Mouse (Mus musculus): ENCODE results near the gene Ttc12. TPM values are rescaled to one million over a fixed set of nuclear protein-coding genes. Genes with fewer than 3 reads are reported as not detected.

The Ttc12 gene
- polyA plus RNA-seq, 1 experiment from 2014 or later: 0.16 TPM

DNA sequence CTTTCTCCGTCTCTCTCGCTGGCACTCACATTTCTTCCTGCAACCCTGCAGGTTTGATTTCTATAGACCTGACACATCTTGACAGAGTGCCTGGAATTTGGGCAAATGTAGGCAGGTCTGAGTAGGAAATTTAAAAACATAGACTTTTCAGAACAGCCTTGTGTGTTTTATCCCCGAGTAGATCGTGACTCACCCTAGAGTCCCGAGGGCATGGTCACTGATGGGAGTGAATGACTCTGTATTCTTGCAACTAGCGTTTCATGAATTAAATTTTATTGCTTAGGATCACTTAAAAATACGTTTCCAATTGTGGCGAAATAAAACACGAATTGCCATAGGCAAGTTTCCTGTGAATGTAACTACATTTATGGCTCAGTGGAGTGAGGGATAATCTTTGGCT lies 37.9 kb upstream of the Ttc12 start:
- Histone ChIP-seq H3K27me3 (no peaks in the 10 kb centered on the region), H3K9me3 (replicated peaks) (no peaks in the 10 kb centered on the region), H3K4me3 (replicated peaks) (no peak overlapping the region), H3K27ac (no peak overlapping the region), H3K36me3 (no peaks in the 10 kb centered on the region), H3K4me2 (no peak overlapping the region), H3K9ac (no peak overlapping the region), H3K4me1 (replicated peaks) (no peaks in the 10 kb centered on the region)
- DNase-seq (no peak), ATAC-seq (ENCODE audit: low read depth) (no peak)
- WGBS (ENCODE audit: insufficient replicate concordance): 71% methylated on average over 9 of the region's 9 CpGs

DNA sequence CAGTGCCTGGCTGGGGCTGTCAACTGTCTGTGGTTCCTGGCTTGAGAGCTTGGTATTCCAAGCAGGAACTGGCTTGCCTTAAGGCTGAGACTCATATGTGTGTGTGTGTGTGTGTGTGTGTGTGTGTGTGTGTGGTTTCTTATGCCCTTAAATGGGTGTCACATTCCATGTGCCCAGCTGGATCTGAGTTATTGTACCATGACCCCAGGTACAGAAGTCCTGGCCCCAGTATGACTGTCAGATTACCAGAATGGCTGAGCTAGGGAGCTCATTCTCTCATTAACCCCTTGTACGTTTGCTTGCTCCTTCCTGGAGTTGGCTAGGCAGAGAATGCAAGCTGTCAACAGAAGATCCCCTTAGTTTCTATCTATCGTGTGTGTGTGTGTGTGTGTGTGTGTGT lies 28.3 kb upstream of the Ttc12 start:
- Histone ChIP-seq H3K27me3 (no peaks in the 10 kb centered on the region), H3K9me3 (replicated peaks) (no peaks in the 10 kb centered on the region), H3K4me2 (no peak overlapping the region), H3K9ac (no peak overlapping the region), H3K4me1 (replicated peaks) (no peaks in the 10 kb centered on the region), H3K4me3 (replicated peaks) (no peak overlapping the region), H3K36me3 (no peaks in the 10 kb centered on the region), H3K27ac (no peak overlapping the region)
- ATAC-seq (ENCODE audit: low read depth) (no peak), DNase-seq (no peak)
- 38% methylated on average over 2 of the region's 2 CpGs for WGBS (ENCODE audit: insufficient replicate concordance)

DNA sequence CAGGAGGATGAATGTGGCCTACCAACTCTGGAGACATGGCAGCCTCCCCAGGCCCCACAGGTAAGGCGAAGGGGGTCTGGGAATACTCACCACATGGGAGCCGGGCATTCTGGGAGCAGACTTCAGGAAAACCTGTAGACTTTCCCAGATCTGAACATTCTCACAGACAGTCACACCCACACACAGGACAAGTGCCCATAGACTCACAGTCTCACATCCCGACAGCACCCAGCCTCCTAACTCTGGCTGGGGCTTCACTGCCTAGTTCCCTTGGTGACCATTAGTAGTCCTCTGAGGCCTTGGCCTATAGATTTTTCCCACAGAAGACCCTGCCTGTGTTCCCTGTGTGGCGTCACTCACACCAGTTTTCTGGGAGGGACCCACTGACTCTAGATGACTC lies 24.6 kb upstream of the Ttc12 start:
- WGBS (ENCODE audit: insufficient replicate concordance): 61% methylated on average over 4 of the region's 4 CpGs
- Histone ChIP-seq H3K4me2 (no peak overlapping the region), H3K27ac (no peak overlapping the region), H3K27me3 (no peaks in the 10 kb centered on the region), H3K36me3 (no peaks in the 10 kb centered on the region), H3K9ac (no peak overlapping the region), H3K9me3 (replicated peaks) (no peaks in the 10 kb centered on the region), H3K4me1 (replicated peaks) (no peaks in the 10 kb centered on the region), H3K4me3 (replicated peaks) (no peak overlapping the region)
- DNase-seq (no peak), ATAC-seq (ENCODE audit: low read depth) (no peak)

DNA sequence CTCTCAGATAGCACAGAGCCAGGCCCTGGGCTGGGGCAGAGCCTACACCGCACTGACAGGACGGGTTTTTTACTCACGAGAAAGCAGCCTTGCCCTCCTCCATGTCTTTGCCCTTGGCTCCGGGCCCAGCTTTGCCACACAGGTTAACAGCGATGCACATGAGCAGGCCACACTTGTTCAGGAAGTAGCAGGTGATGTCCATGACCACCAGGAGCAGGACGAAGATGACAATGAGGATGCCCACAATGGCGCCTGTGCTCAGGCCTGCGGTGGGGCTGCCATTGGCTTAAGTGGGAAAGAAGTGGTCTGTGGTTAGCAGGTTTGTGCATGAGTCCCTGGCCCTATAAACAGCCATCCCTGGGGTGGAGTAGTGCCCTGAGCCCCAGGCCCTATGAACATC lies 23.6 kb upstream of the Ttc12 start:
- Histone ChIP-seq H3K9me3 (replicated peaks) (no peaks in the 10 kb centered on the region), H3K36me3 (no peaks in the 10 kb centered on the region), H3K4me3 (replicated peaks) (no peak overlapping the region), H3K27ac (no peak overlapping the region), H3K4me1 (replicated peaks) (no peaks in the 10 kb centered on the region), H3K4me2 (no peak overlapping the region), H3K9ac (no peak overlapping the region), H3K27me3 (no peaks in the 10 kb centered on the region)
- 67% methylated on average over 8 of the region's 8 CpGs for WGBS (ENCODE audit: insufficient replicate concordance)
- no peak for ATAC-seq (ENCODE audit: low read depth)
- no peak for DNase-seq

DNA sequence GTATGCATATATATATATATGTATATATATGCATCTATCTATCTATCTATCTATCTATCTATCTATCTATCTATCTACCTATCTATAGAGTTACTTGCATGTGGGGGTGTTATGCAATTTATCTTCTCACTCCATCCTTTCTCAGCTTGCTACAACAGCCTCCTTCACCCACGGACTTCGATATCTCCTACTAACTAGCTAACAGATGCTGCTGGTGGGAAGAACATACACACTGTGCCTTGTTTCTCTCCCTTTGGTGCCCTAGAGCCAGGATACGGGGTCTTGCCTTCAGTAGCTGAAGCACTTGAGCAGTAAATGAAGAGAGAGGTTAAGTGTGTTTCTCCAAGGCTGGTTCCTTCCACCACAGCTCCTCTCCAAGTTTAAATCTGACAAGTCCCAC lies 23.1 kb upstream of the Ttc12 start:
- Histone ChIP-seq H3K4me3 (replicated peaks) (no peak overlapping the region), H3K9me3 (replicated peaks) (no peaks in the 10 kb centered on the region), H3K9ac (no peak overlapping the region), H3K4me2 (no peak overlapping the region), H3K4me1 (replicated peaks) (no peaks in the 10 kb centered on the region), H3K27ac (no peak overlapping the region), H3K36me3 (no peaks in the 10 kb centered on the region), H3K27me3 (no peaks in the 10 kb centered on the region)
- DNase-seq (no peak), ATAC-seq (ENCODE audit: low read depth) (no peak)
- 64% methylated on average over 3 of the region's 3 CpGs for whole genome bisulfite sequencing (ENCODE audit: insufficient replicate concordance)

DNA sequence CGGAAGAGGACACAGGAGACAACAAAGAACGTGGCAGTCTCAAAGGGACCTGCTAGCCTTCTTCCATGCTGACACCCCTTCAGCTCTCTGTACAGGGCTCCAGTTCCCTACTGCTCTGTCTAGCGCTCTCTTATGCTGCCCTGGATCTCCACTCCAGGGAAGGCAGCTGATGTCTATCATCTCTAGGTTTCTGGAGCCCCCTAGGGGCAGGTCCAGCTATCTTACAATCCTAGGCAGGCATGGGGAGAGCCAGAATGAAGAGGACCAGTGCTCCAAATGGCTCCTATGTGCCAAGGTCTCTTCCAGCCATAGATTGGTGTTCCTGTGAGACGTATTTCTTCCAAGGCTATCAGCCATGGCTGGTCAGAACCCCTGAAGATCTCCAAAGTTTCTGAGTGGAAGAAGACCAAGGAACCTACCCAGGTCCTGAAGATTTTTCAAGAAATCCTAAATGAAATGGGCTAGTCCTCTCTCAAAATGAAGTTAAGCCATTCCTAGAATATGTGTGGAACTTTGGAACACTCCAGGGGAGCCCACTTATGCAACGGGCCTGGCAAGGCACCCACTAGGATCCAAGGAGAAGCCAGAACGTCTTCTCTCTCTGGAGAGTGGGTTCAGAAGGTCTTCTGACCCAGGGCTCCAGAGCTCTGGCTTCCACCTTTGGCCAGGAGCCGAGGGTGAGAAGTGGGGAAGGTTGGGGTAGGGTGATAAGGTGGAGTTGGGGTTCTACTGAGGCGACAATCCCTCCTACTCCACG lies 22.0 kb upstream of the Ttc12 start:
- Histone ChIP-seq H3K9me3 (replicated peaks) (no peaks in the 10 kb centered on the region), H3K27me3 (no peaks in the 10 kb centered on the region), H3K27ac (no peak overlapping the region), H3K4me1 (replicated peaks) (no peaks in the 10 kb centered on the region), H3K4me2 (no peak overlapping the region), H3K36me3 (no peaks in the 10 kb centered on the region), H3K4me3 (replicated peaks) (no peak overlapping the region), H3K9ac (no peak overlapping the region)
- DNase-seq (no peak), ATAC-seq (ENCODE audit: low read depth) (no peak)
- WGBS (ENCODE audit: insufficient replicate concordance): 52% methylated on average over 9 of the region's 9 CpGs

DNA sequence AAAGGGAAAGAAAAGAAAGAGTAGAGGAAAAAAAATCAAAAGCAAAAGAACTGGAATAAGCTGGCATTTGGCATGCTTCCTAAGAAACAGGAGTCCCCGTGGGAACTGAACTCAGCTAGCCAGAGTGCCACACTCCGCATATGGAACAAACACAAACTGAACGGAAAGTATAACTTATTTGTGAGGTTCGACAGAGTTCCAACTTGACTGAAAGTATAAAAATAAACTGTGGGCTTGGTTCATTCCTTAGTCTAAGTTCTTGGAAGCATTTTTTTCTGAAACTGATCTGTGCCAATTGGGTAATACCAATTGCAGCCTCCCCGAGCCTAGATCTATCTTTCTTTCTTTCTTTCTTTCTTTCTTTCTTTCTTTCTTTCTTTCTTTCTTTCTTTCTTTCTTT lies 18.6 kb upstream of the Ttc12 start:
- H3K36me3 ChIP-seq: no peaks in the 10 kb centered on the region
- no peak overlapping the region for H3K4me3 ChIP-seq (replicated peaks)
- no peaks in the 10 kb centered on the region for H3K4me1 ChIP-seq (replicated peaks)
- no peaks in the 10 kb centered on the region for H3K9me3 ChIP-seq (replicated peaks)
- no peak overlapping the region for H3K27ac ChIP-seq
- no peak for DNase-seq
- no peak for ATAC-seq (ENCODE audit: low read depth)
- no peak overlapping the region for H3K9ac ChIP-seq
- WGBS (ENCODE audit: insufficient replicate concordance): 68% methylated on average over 5 of the region's 5 CpGs
- H3K4me2 ChIP-seq: no peak overlapping the region
- H3K27me3 ChIP-seq: no peaks in the 10 kb centered on the region

DNA sequence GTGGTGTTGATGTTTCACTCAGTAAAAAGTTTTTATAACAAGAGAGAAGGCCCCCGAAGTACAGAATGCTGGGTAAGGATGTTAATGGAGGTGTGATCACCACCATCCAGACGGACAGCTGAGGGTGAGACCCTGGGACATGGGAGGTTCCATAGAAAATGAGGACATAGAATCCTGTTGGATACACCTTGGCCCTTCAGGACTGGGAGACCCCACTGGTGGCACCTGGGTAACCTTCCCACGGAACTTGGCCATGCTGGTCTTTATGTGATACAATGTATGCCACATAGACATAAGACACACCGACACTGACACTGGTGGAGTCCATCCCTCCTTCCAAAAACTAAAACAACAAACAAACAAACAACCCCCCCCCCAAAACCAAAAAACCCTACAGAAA lies 16.2 kb upstream of the Ttc12 start:
- Histone ChIP-seq H3K4me1 (replicated peaks) (no peaks in the 10 kb centered on the region), H3K27ac (no peak overlapping the region), H3K27me3 (no peaks in the 10 kb centered on the region), H3K9ac (no peak overlapping the region), H3K36me3 (no peaks in the 10 kb centered on the region), H3K4me3 (replicated peaks) (no peak overlapping the region), H3K9me3 (replicated peaks) (no peaks in the 10 kb centered on the region), H3K4me2 (no peak overlapping the region)
- ATAC-seq (ENCODE audit: low read depth) (no peak), DNase-seq (no peak)
- WGBS (ENCODE audit: insufficient replicate concordance): 69% methylated on average over 4 of the region's 4 CpGs

DNA sequence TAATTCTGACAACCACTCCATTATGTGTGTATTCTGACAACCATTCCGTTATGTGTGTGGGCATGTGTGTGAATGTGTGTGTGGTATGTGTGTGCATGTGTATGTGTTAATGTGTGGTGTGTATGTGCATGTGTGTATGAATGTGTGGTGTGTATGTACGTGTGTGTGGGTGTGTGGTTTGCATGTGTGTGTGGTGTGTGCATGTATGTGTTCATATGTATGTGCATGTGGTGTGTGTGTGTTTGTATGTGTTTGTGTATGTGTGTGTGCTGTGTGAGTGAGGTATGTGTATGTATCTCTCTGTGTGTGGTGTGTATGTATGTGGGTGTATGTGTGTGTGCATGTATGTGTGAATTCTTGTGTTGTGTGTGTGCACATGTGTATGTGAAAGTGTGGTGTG lies 13.9 kb upstream of the Ttc12 start:
- DNase-seq: no peak
- no peak for ATAC-seq (ENCODE audit: low read depth)

DNA sequence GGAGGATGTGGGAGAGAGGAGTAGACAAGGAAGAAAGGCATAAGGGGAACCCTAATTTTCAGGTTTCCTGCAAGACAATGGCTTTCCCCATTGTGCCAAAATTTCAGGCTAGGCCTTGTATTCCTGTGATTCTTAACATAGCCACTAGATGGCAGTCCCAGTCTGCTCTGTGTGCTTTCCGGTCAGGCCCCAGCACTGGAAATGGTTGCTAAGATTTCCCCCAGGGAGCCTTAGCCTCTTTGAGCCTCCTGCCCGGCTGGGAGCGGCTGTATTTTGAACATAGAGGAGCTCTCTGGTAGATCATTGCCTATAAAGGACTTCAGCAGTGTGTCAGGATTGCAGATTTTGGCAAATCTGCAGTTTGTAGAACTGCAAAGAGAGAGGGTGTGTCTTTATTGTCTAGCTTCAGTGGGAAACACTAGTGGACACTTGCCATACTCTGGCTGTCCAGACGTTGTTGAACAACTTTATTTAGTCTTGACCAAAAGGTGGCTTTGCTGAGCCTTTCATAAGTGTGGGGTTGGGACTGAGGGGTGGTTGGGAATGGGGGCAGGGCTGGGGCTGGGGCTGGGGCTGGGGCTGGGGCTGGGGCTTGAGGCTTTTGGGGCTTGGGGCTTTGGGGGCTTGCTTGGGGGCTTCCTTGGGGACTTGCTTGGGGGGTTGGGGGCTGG lies 8.1 kb upstream of the Ttc12 start:
- H3K27me3 ChIP-seq: no peaks in the 10 kb centered on the region
- no peak overlapping the region for H3K4me2 ChIP-seq
- no peak for ATAC-seq (ENCODE audit: low read depth)
- no peaks in the 10 kb centered on the region for H3K36me3 ChIP-seq
- WGBS (ENCODE audit: insufficient replicate concordance): 6% methylated on average over 4 of the region's 4 CpGs
- no peaks in the 10 kb centered on the region for H3K9me3 ChIP-seq (replicated peaks)
- no peaks in the 10 kb centered on the region for H3K4me1 ChIP-seq (replicated peaks)
- H3K27ac ChIP-seq: no peak overlapping the region
- DNase-seq: peak; percentile 3
- H3K4me3 ChIP-seq (replicated peaks): no peak overlapping the region
- no peak overlapping the region for H3K9ac ChIP-seq

More for the DNA sequence above, 13.9 kb upstream of the Ttc12 start:
- no peak overlapping the region for H3K9ac ChIP-seq
- no peak overlapping the region for H3K27ac ChIP-seq
- H3K27me3 ChIP-seq: no peaks in the 10 kb centered on the region
- no peaks in the 10 kb centered on the region for H3K9me3 ChIP-seq (replicated peaks)
- H3K4me2 ChIP-seq: no peak overlapping the region
- H3K36me3 ChIP-seq: no peaks in the 10 kb centered on the region
- no peak overlapping the region for H3K4me3 ChIP-seq (replicated peaks)
- WGBS (ENCODE audit: insufficient replicate concordance): 58% methylated on average over 2 of the region's 2 CpGs
- H3K4me1 ChIP-seq (replicated peaks): no peaks in the 10 kb centered on the region

DNA sequence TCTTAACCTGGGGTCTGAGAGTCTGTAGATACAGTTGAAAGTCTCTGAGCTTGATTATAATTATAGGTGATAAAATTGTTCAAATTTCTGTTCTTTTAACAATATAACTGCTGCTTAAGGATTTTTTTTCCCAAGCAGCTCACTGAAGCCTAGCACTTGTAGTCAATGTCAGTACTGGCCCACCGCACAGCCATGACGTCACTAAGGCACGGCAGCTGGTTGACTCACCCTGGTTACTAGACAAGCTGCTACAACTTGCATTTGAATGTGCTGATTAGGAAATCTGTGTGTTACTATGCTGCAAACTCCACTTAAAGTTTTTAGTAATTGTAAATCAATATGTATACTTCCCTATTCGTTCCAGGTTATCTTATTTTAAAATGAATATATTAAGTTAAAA lies 4.6 kb upstream of the Ttc12 start:
- H3K27me3 ChIP-seq: no peaks in the 10 kb centered on the region
- no peaks in the 10 kb centered on the region for H3K9me3 ChIP-seq (replicated peaks)
- no peak overlapping the region for H3K27ac ChIP-seq
- peaks cover 5% of the 10 kb centered on the region; the same call in 1 of the 2 replicates for H3K4me1 ChIP-seq (replicated peaks)
- 63% methylated on average over 4 of the region's 4 CpGs for WGBS (ENCODE audit: insufficient replicate concordance)
- no peak overlapping the region for H3K4me3 ChIP-seq (replicated peaks)
- ATAC-seq (ENCODE audit: low read depth): no peak
- H3K36me3 ChIP-seq: no peaks in the 10 kb centered on the region
- H3K4me2 ChIP-seq: no peak overlapping the region
- DNase-seq: no peak
- no peak overlapping the region for H3K9ac ChIP-seq
